Mouse (Mus musculus) G1E (cell line): ENCODE results near the gene Nrip2.

Experiments
- CTCF ChIP-seq: IDR thresholded peaks from 2 replicates; pipeline ENCODE4 v1.5.1; 2012; ENCODE audit warnings: low read depth, low read length, inconsistent platforms, mixed read lengths
- GATA1 ChIP-seq: IDR thresholded peaks from 2 replicates; pipeline ENCODE4 v1.6.1; 2012; ENCODE audit warnings: borderline replicate concordance, low read length, inconsistent platforms, mixed read lengths

DNA sequence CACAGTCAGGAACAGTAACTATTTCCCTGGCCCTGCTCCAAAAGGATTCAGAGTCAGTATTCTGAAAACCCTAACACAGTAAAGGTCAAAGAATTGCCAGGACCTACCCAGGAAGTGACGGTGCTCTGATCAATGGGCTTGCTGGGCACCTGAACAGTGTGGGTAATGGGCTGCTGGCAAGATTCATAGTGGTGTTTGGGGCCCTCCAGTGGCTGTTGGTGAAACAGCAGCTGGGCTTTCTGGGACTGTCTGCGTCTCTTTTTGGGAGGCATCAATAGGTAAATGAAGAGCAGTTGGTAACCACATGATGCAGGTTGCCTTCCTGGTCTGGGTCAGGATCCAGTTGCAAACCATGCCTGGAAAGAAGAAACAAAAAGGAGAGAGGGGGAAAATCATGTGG is 40.1 kb upstream of the Nrip2 start:
- peak; percentile 70 for TF ChIP-seq CTCF
- TF ChIP-seq GATA1, result no peak
